Mouse (Mus musculus) thymus, postnatal 14 days (tissue): Measurements from ENCODE around the gene Dnase2a.

Source experiments
- DNase-seq: peaks from one replicate; pipeline ENCODE4 v3.0.0; 2021

The Dnase2a gene

DNA sequence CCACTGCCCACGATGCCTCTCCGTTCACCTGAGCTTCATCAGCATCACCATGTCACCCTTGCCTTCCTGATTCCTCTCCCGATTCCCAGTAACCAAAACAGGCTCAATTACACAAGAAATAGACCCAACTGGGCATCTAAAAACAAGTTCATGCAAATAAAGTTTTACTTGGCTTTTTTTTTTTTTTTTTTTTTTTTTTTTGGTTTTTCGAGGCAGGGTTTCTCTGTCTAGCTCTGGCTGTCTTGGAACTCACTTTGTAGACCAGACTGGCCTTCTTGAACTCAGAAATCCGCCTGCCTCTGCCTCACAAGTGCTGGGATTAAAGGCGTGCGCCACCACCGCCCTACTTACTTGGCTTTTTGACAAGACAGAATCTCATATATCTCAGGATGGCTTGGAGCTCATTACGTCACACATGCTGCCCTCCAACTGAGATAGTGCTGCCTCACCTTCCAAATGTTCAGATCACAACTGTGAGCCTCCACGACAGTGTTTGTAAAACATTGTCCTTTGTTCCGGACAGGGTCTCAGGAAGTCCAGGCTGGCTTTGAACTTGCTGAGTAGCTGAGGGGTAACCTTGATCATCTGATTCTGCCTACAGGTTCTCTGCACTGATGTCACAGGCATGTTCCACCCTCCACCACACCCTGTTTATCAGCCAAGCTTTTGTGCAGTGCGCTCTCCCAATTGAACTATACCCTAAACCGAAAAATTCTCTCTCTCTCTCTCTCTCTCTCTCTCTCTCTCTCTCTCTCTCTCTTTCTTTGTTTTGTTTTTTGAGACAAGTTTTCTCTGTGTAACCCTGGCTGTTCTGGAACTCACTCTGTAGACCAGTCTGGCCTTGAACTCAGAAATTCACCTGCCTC lies 29.5 kb downstream of the Dnase2a start:
- DNase-seq = no peak

DNA sequence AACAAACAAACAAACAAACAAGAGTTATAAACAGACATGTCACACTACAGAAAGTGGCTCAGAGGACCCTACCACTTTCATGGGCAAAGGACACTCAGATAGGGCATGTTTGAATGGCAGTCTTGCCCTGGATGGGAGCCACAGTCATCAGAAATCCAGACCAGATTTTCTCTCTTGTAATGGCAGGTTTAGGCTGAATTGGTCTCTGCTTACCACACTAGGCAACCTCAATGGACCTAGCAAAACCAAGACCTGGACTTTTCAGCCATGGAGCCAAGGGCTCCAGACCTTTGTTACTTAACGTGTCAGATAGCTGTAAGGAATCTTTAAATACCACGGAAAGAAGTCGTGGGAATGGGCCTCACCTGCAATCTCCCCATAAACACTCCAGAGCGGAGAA lies 35.3 kb downstream of the Dnase2a start:
- no peak for DNase-seq

DNA sequence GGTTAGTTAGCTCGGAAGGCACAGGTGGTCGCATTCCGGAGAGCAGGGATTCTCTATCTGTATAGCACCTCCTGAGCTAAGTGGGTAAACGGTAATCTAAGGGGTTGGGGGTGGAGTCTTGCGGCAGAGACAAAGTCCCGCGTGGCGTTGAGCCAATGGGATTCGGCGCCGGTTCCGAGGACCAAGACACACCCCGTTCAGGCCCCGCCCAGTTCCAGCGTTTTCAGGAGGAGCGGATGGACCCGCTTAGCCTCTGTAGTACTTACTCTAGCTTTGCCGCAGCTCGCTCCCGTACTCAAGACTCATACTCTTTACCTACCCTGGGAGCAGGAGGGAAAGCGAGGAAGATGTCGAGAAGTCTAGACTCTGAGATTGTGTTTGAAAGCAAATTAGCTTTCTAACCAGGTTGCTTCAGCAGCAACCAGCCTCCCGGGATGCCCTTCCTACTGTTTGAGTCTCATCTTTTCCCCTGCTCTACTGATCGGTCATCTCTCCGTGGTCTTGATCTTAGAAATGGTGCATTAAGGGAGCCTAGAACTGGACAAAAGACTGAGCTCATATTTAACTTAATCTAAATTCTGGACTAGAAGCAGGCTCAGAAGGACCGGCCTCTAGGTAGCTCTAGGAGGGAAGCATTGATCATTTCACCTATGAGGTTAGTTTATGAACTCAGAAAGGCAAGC lies 36.3 kb downstream of the Dnase2a start:
- peak; percentile 63 for DNase-seq

DNA sequence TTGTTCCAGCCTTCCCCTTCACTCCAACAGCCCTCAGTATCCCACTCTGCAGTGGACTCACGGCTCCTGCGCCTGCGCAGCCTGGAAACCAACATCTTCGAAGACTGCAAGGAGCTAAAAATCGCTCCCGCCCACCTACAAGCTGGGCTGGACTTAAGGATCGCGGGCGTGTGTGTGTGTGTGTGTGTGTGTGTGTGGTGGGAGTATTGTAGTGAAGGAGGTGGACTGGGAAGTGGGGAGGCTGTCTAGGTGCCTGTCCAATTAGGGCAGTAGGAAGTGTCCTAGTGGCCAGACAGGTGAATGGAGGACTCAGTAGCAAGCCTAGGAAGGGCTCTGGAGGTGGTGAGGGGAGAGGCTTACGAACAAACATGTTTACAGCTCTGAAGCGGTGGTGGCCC lies 36.9 kb downstream of the Dnase2a start:
- DNase-seq = no peak

DNA sequence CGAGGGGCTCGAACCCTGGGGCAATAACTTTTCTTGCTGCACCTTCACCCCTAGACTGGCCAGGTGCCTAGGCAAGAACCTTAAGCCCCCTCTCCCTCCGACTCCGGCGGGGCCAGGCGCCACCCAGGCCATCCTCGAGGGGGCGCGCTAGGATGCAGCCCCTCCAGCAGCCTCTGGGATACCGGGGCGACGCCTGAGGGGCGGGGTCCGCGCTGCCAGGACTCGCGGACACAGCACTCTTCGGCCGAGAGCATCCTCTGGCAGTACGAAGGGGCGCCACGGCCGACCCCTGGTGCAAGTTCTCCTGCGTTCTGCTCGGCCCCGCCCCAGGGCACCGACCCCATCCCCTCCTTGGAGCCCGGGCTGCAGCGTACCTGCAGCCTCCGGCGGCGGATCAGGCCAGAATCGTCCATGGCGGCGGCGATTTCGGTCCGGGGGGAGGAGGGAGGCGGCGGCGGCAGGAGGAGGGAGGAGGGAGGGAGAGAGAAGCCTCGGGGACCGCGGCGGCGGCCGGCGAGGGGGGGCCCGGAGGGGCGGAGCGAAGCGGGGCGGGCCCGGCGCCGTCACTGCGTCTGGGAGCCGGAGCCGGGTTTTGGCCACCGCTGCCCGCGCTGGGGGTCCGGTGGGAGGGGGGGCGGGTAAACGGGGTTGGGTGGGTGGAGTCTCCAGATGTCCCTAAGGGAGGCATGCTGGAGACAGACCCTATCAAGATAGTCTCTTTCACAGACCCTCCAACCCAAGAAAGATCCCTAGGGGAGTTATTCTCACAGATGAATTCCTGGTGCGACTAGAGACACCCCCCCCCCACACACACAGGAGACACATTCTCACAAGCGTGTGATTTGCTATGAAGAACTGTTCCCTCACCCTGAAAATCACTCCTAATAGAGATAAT lies 37.5 kb downstream of the Dnase2a start:
- DNase-seq = peak; percentile 26

DNA sequence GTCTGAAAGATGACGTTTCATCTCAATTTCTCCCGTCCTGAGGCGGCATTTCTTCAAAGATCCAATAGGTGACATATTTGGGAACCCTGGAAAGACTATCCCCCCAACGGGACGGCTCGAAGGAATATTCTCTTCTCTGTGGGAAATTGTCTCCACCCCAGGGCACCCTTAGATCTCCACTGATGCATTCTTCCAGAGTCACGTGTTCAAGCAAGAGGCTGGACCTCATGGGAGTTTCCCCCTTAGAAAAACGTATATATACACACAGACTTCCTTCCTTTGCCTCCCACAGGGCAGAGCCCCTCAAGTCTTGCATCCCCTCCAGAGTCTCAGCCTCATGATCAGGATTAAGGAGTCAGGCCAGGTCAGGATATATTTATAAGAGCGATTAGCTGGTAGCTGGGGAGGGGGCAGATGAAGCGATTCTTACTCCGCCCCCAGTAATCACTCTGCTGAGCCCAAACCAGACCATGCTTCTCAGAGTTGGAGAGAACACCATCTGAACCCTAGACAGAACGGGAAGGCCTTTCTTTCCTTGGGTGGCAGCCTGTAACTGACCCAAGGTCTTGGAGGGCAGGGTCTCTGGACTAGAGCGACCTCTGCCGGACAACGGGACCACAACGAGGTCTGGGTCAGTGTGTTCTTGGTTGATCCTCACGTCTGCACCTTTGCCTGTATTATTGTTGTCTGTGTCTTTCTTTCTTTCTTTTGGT lies 38.3 kb downstream of the Dnase2a start, which contains the start of gene Rtbdn:
Rtbdn (plus strand) TSS at position 464 of the 713 bp plus-strand sequence.
- DNase-seq = no peak

DNA sequence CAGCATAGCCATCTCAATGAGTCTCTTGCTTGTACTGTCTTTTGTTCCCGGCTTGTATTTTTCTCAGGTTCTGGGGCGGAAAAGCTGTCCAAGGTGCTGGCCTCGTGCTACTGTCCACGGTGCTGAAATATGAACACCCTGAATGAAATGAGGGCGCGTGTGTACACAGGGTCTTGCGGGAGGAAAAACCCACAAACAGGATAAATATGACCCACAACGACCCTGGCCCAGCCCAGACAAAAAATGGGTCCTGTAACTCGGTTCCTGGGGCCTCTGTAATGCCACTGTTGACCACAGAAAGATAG lies 38.8 kb downstream of the Dnase2a start:
- peak; percentile 37 for DNase-seq

DNA sequence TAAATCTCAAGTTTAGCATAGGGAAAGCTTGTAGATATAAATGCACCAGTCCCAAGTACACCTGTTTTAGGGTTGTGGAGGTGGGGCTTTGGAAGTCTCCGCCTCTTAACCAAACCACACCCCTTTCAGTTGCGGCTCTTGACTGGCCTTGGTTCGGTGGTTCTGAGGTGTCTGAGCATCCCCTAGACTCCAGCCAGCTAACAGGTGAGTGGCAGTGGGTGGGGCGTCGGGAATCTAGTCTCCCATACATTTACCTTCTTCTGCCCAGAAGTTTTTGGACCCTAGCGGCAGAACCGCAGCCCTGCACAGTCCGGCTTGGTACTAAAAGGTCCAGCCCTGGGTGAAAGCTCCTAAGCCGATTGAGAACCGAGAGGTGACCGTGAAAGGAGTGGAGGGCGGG lies 41.4 kb downstream of the Dnase2a start:
- no peak for DNase-seq

DNA sequence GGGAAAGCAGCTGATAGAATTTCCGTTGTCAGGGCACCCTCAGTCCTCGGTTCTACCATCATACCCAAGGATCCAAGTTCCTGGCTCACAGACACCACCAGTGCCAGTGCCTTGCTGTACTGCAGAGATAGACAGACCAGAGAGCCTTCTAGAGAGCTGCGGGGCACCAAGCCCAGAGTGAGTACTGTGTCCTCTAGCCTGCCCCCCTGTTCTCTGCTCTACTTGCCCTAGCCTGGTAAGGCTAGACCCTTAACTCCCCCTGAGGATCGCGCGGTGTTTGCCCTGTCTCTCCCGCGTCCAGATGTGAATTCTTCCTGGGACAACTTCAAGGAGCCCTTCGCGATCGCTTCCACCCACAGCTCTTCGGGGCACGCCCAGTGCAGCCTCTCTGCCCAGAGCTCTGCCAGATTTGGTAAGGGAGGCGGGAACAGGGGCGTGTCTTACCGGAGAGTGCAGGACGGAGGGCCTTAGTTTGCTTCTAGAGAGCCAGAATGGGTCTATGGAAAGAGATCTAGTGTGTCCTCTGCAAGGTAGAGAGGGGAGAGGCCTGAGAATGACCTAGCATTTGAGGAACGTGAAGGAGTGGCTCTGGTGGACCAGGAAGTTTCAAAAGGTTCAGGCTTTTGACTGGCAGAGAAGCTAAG lies 44.4 kb downstream of the Dnase2a start:
- DNase-seq = peak; percentile 29

DNA sequence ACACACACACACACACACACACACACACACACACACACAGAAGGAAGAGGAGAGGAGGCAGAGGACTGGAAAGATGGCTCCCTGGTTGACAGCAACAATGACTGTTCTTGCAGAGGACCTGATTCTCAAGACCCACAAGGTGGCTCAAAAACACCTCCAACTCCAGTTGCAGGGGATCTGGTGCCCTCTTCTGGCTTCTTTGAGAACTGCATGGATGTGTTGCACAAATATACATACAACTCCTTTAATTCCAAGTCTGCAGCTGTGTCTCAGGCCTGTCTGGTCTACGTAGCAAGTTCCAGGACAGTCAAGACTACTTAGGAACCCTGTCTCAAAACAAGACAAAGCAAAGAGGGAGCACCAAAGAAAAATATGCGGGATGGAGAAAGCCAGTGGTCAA lies 48.4 kb downstream of the Dnase2a start:
- DNase-seq = peak; percentile 78

DNA sequence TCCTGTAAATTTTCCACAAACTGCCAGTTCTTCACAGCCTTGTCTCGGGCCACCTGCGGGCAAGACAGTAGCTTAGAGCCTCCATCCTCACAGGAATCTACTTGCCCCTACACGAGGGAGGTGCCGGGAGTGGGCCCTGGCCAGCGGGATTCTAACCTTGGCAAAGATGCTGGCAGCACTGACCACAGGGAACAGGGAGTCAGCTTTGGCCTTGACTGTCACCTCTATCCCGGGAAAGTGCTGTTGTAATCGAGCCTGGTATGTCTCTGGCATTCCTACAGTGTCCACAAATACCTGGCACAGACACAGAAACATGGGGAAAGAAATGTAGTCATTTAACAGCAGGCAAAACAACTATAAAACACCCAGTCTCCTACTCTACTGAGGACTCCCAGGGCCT lies 51.5 kb downstream of the Dnase2a start:
- DNase-seq = no peak

DNA sequence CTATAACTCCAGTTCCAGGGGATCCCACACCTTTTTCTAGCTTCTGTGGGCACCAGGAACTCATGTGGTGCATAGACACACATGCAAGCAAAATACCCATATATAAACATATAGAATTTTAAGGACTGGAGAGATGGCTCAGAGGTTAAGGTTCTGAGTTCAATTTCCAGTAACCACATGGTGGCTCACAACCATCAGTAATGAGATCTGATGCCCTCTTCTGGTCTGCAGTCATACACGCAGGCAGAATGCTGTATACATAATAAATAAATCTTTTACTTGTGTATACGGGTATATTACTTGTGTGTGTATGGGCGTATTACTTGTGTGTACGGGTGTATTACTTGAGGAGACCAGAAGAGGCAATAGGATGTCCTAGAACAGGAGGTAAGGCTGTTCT lies 55.6 kb downstream of the Dnase2a start:
- no peak for DNase-seq

DNA sequence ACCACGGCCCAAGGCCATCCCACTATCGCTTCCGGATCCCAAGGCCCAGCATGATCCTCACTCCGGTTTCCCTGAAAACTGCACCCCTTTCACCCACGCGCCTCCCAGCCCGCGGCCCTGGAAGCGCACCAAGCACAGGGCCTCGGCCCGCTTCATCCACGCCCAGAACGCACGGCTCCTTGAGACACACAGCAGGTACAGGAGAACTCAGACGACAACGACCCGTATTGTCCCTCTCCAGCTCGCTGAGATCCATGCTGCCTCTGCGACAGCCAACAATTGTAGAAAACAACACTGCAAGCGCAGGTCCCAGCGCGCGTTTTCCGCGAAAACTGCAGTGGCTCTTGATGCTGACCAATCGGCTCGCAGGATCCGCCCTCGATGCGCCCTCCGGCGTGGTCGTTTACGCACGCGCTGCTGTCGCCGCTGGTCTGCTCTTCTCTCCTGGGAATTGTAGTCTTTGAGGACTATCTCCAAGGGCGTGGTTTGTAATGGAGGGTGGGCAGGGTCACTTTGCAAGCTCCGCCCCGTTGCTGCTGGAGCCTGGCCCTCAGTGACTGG lies 57.5 kb downstream of the Dnase2a start:
- DNase-seq = peak; percentile 90

DNA sequence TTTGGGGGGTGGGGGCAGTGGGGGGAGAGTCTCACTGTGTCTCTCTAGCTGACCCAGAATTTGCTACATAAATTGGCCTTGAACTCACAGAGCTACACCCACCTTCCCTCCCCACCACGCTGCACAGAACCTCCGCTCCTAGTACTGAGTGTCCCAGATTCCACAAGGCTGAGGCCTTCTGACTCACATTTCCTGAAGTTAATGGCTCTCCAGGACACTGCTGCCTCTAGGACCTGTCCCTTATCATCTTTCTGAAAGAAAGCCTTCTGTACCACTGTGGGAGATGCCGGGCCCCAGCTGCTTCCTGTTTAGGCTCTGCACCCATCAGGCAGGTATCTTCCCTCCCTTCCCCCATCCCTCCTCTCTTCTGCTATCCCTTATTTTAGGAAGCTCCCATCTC lies 58.2 kb downstream of the Dnase2a start:
- DNase-seq = peak; percentile 65

DNA sequence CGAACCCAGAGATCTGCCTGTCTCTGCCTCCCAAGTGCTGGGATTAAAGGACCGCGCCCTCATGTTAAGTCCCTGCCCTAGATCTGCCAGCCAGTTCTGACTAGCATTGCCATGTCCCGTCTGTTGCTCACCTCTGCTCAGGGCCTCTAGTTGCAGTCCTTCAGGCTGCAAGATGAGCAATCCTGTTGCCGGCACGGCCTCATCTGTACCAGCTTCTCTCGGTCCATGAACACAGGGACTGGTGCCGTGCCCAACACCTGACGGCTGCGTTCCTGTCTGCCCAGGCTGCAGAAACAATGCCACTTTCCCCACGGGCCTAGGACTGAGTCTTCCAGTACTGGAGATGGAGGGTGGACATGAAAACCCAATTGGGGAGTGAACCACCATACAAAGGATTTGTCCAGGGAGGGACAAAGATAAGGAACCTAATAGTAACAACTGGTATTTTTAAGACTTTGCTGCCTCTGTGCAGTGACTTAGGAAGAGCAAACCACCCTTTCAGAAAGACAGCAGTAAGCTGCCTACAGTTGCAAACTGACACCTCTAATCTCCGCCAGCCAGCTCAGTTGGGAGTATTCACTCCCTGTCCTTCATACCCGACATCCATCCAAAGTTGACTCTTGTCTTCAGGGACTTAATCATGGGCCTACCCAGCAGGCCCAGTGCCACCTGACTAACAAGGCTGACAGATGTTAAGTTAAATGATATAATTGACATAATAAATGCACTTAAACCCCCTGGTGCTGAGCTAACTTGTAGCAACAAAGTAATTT lies 59.4 kb downstream of the Dnase2a start:
- DNase-seq = no peak

DNA sequence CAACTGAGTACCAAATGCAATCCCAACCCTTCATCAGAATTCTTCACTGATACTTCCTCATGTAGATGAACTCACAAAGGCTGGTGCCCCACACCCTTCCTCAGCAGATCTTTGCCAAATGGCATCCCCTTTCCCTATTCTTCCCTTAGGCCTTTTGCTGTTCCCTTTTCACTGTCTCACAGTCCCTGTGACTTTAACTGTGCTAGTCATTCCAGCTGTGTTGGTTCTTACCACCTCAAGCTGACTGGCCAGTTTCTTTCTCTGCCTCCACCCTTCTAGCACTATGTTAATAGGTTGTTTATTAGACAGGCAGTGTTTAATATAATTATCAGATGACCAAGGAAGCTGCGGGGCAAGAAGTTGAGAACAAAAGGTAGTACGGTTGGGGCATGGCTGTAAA lies 60.3 kb downstream of the Dnase2a start:
- no peak for DNase-seq

DNA sequence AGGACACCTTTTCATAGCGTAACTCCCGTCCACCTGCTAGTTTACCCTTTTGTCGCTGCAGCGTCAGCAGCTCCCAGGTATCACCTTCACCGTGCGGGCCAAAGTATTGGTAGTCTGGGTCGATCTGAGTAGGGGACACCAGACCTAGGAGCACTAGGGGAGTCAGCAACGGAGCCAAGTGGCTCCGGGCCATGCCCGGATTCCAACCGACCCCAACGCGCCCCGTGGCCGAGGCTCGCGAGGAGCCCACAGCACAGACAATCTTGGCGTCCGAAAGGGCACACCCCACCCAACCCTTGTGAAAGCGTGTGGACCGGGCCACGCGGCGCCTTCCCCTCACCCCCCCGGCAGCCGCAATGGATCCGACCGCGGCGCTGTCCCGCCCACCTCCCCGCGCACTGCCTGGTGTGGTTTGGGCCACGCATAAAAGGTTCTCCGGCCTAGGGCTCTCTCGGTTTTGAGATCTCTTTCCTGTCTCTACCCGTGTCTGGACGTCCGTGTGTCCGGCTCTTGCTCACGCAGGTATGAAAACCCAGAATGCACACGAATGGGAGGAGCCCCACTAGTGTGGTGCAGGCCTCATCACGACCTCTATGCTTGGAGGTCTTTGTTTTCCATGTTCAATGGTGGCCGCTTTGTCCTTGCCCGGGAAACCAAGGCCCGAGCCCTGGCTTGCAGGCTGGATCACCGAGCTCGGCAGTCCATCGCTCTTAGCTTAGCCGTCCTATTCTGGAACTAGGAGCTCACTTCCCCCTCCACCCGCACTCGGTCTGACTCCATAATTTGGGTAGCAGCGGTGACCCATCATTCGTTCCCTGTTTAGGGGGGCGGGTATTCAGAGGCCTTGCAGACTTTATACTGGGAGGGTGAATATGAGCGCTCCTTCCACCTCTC lies 61.1 kb downstream of the Dnase2a start, which contains the start of the genes Gm49661, Prdx2 and Rnaseh2a:
Gm49661 (minus strand) TSS at position 193 of the 894 bp plus-strand sequence.
Prdx2 (plus strand) TSS at position 347 of the 894 bp plus-strand sequence.
Rnaseh2a (minus strand) TSS at position 527 of the 894 bp plus-strand sequence.
- DNase-seq = peak; percentile 75

DNA sequence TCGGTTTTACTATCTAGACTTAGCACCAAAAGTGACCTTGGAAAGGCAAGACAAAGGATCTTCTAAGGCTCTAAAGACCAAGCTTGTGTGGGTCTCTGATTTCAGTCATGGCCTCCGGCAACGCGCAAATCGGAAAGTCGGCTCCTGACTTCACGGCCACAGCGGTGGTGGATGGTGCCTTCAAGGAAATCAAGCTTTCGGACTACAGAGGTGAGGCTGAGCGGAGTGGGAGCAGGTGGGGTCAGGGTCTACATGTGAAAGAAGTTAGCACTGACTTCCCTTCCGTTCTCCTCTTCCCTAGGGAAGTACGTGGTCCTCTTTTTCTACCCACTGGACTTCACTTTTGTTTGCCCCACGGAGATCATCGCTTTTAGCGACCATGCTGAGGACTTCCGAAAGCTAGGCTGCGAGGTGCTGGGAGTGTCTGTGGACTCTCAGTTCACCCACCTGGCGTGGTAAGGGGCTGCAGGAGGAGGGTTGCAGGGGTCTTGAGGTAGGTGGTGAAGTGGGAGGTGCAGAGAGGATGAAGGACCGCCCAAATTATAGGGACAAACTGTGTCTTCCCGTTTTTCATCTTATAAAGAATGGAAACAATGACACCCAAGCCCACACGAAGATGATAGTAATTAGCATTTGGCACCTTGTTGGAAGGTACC lies 61.9 kb downstream of the Dnase2a start:
- no peak for DNase-seq

DNA sequence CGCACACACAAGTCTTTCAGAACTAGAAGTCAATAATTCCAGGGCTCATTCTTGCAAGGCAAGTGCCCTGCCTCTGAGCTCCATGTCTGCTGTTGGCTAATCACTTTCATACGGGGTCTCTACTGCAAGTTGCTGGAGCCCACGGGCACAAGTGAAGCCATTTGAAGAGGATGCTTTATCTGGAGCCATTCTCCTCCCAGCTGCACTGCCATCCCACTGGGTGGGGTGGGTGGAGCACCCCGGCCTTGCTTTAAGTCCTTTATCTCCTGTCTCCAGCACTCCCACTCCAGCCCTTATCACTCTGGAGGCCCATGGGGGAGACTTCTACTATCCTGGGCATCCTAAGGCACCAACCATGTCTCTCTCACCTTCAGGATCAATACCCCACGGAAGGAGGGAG lies 62.6 kb downstream of the Dnase2a start:
- no peak for DNase-seq
